Mouse (Mus musculus) spleen, adult 2 months (tissue): ENCODE data around the gene Fcho1. TPM values are rescaled to one million over a fixed set of nuclear protein-coding genes. Genes with fewer than 3 reads are reported as not detected.
"Not testable (repeated sequence)": the region's sequence is repeated elsewhere in the genome, so short reads cannot be mapped to it uniquely, and the experiment has no call there.

Source experiments
- DNase-seq, 2 experiments: peaks; one replicate each; pipeline versions ENCODE4 v3.0.0 to v3.0.0-alpha.2; 2012 to 2021; ENCODE audit warnings: low spot score in 2 of 2, low read depth in 1 of 2
- H3K27ac ChIP-seq: fragments of 200-500 bp; 2 replicates; pipeline ENCODE4 v1.5.1; 2012; ENCODE audit warnings: low read length, inconsistent platforms; ENCODE audit not compliant: insufficient read depth
- H3K27me3 ChIP-seq: fragments of 200-500 bp; 2 replicates; pipeline ENCODE4 v1.6.1; 2012; ENCODE audit warnings: mild to moderate bottlenecking, moderate library complexity, low read length, inconsistent platforms; ENCODE audit not compliant: control insufficient read depth, insufficient read depth
- H3K36me3 ChIP-seq: fragments of 200-500 bp; 2 replicates; pipeline ENCODE4 v1.6.1; 2012; ENCODE audit warnings: mild to moderate bottlenecking, low read length, inconsistent platforms; ENCODE audit not compliant: control insufficient read depth, insufficient read depth
- H3K4me1 ChIP-seq: fragments of 200-500 bp; 2 replicates; pipeline ENCODE4 v1.6.1; 2011; ENCODE audit warnings: inconsistent platforms; ENCODE audit not compliant: control insufficient read depth, insufficient read depth, insufficient read length
- H3K4me3 ChIP-seq: fragments of 200-500 bp; 2 replicates; pipeline ENCODE4 v1.5.1; 2011; ENCODE audit warnings: mild to moderate bottlenecking, inconsistent platforms; ENCODE audit not compliant: insufficient read depth, insufficient read length; ENCODE audit errors: extremely low read depth
- CTCF ChIP-seq: fragments of 200-500 bp; IDR thresholded peaks from 2 replicates; pipeline ENCODE4 v1.5.1; 2011; ENCODE audit warnings: mild to moderate bottlenecking, inconsistent platforms; ENCODE audit not compliant: insufficient read depth, insufficient read length, insufficient replicate concordance; ENCODE audit errors: extremely low read depth
- POLR2A ChIP-seq: fragments of 200-500 bp; IDR thresholded peaks from 2 replicates; pipeline ENCODE4 v1.6.1; 2011; ENCODE audit warnings: low read depth, low read length, inconsistent platforms
- WGBS: fragments of 180-500 bp; shearing (Covaris S2); methylation state at CpG from one replicate; pipeline ENCODE4 v1.1.7; 2018; 5-methylcytosine and 5-hydroxymethylcytosine counted together
- polyA plus RNA-seq: library from polyadenylated mRNA; depleted of rRNA; stranded (reverse); fragments of >200 nt; gene quantifications from 2 replicates; pipeline ENCODE4 v1.2.3, GENCODE M21; 2012

Gene Fcho1
- polyA plus RNA-seq, 1 experiment, result 247 TPM

DNA sequence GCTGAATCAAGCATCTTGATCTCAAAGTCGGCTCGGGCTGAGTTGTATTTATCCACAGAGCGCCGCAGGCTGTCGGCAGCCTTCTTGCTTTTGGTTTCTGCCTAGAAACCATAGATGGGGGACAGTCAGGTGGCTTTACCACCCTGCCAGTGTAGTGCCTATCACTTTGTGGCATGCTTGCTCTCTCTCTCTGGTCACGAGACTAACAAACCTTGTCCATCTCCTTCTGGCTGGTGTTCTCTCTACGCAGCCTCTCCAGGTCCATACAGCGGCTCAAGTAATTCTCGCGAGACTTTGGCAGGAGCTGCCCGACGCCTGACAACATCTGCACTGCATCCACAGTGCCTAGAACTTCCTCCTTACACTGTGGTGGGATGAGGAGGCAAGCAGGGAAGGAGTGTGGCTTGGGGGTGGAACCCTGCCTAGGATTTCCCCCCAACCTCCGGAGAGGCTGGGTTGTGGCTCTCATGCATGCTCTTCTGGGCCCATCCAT, 8.9 kb downstream of the Fcho1 start:
- H3K27me3 ChIP-seq, result no peaks in the 10 kb centered on the region
- no peak overlapping the region for H3K4me3 ChIP-seq
- no peak for DNase-seq
- WGBS, result 92% methylated on average over 13 of the region's 13 CpGs
- TF ChIP-seq POLR2A, result no peak
- TF ChIP-seq CTCF, result no peak
- H3K27ac ChIP-seq, result no peak overlapping the region
- peaks cover 54% of the 10 kb centered on the region for H3K36me3 ChIP-seq
- no peaks in the 10 kb centered on the region for H3K4me1 ChIP-seq

DNA sequence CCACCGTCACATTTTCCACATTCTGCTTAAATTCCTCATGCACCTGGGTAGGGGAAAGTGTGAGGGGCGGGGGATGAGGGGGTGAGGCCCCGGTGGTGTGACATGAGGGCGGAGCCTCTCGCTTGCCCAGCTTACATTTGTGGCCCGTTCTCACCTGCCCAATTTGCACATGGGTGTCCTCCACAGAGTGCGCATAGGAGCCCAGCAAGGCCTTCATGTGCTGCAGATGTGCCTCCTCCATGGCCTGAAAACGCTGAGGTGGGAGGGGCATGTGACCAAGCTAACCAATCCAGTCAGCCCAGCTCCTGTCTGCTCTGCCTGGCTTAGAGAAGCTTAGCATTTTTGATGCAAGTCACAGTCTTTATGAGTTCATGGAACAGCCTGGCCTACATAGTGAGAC, 10.0 kb downstream of the Fcho1 start:
- no peaks in the 10 kb centered on the region for H3K27me3 ChIP-seq
- no peak overlapping the region for H3K27ac ChIP-seq
- H3K4me1 ChIP-seq, result no peaks in the 10 kb centered on the region
- H3K36me3 ChIP-seq, result peaks cover 56% of the 10 kb centered on the region
- H3K4me3 ChIP-seq, result no peak overlapping the region
- no peak for DNase-seq
- TF ChIP-seq CTCF (no peak), POLR2A (no peak)
- WGBS, result 81% methylated on average over 8 of the region's 8 CpGs

DNA sequence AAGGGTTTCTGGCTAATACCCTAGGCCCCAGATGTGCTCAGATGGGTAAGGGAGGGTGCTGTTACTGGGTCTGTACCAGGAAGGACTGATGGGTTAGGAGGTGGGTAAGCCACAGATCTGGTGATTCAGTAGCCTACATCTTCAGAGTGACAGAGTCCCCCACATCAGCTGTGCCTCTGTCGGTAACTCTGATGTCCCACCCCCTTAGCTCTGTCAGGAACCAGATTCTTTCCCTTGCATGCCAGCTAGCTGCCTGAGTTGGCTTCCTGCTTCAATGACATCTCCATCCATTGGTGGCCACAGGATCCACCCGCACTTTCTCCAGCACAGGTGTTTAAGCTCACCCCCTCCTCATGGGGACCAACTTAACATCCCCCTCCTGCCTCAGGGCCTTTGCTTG, 13.9 kb downstream of the Fcho1 start:
- Histone ChIP-seq H3K4me1 (no peaks in the 10 kb centered on the region), H3K4me3 (no peak overlapping the region), H3K27me3 (no peaks in the 10 kb centered on the region), H3K36me3 (peaks cover 48% of the 10 kb centered on the region), H3K27ac (no peak overlapping the region)
- no peak for TF ChIP-seq POLR2A
- no peak for TF ChIP-seq CTCF
- WGBS, result 81% methylated on average over 2 of the region's 2 CpGs
- no peak for DNase-seq

DNA sequence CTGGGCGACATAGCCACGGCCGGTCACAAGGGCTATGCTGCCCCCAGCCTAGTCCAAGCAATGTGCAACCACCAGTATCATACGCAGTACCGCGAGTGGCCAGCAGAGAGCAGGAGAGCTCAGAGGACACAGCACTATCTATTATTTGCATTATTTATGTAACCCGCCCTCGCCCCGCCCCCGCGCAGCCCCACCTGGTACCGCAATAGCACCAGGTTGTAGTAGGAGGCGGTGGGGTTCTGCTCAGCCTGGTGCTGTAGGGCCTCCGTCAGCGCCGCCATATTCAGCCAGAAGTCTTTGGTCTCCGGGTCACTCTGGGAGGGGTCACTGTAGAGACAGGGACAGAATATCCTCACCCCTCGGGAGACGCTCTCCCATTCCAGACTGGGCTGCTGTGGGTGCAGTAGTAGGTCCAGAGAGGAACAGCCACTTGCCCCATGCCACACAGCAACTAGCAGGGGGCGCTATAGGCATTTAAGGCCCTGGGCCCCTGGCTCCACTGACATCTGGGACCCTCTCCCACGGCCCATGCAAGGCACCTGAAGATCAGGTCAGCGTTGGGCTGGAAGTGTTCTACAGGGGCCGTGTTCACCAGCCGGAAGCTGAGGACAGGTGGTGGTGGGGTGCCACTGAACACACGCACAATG, 15.6 kb downstream of the Fcho1 start:
- TF ChIP-seq POLR2A (no peak), CTCF (peak; percentile 82; the same call in 1 of the 2 replicates)
- no peaks in the 10 kb centered on the region for H3K4me1 ChIP-seq
- WGBS, result 67% methylated on average over 25 of the region's 25 CpGs
- no peak overlapping the region for H3K27ac ChIP-seq
- no peak overlapping the region for H3K4me3 ChIP-seq
- H3K27me3 ChIP-seq, result no peaks in the 10 kb centered on the region
- DNase-seq, result peak; percentile 48 to 67
- H3K36me3 ChIP-seq, result peaks cover 35% of the 10 kb centered on the region

DNA sequence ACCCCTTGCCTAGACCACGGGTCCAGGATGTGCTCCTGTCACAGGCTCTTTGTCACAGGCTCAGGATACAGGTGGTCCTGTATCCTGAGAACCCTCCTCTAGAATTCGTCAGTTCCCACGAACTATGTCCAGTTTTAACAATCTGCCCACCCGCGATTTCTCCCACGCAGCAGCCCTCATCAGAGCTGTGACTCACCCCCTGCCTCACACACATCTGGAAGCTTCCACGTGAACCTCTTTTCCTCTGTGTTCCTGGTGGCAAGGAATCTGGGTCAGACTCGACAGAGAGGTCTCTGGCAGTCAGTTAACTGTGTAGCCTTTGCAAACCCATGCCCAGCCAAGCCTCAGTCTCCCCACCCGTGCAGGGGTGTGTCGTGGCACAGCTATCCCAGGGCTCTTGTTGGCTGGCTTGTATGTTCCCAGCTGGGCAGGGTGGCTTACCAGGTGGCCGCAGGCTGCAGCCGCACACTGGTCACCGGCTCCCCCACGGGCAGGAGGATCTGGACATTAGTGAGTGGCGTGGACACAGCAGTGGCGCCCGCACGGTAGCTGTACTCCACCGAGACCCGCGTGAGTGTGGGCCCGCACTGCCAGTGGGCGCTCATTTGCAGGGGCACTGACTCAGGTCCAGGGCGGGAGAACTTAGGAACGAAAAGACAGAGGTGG, 16.2 kb downstream of the Fcho1 start:
- H3K36me3 ChIP-seq, result peaks cover 30% of the 10 kb centered on the region
- WGBS, result 91% methylated on average over 25 of the region's 25 CpGs
- H3K27ac ChIP-seq, result no peak overlapping the region
- H3K4me1 ChIP-seq, result no peaks in the 10 kb centered on the region
- no peaks in the 10 kb centered on the region for H3K27me3 ChIP-seq
- no peak for DNase-seq
- TF ChIP-seq POLR2A, result no peak
- TF ChIP-seq CTCF, result no peak
- H3K4me3 ChIP-seq, result no peak overlapping the region

DNA sequence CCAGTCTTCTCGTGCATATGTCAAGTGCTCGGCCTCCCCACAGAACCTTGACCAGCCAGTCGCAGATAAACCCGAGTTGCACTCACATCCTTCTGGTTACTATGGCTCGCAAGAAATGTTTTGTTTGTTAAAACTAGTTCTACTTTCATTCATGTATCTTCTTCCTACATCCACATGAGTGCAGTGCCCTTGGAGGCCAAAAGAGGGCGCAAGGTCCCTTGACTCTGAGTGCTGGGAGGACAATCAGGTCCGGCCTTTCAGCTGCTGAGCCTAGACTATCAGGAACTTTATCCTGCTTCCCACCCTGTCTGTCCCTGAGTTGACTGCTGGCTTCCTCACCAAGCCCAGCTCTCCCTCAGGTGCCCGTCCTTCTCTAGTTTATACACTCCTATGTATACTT, 17.6 kb downstream of the Fcho1 start:
- WGBS, result 60% methylated on average over 8 of the region's 8 CpGs
- Histone ChIP-seq H3K27me3 (no peaks in the 10 kb centered on the region), H3K27ac (no peak overlapping the region), H3K36me3 (peaks cover 22% of the 10 kb centered on the region), H3K4me1 (no peaks in the 10 kb centered on the region), H3K4me3 (no peak overlapping the region)
- TF ChIP-seq POLR2A, result no peak
- TF ChIP-seq CTCF, result peak; percentile 87; the same call in 1 of the 2 replicates
- peak; percentile 47 to 66 for DNase-seq

DNA sequence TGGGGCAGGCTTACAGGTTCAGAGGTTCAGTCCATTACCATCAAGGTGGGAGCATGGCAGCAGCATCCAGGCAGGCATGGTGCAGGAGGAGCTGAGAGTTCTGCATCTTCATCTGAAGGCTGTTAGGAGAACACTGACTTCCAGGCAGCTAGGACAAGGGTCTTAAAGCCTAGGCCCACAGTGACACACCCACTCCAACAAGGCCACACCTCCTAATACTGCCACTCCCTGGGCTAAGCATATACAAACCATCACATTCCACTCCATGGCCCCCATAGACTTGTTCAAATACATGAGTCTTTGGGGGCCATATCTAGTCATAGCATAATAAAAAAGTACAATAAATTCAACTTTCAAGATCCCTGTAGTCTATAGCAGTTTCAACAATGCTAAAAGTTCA, 22.1 kb downstream of the Fcho1 start:
- H3K27me3 ChIP-seq, DNase-seq, H3K27ac ChIP-seq, H3K4me3 ChIP-seq, H3K36me3 ChIP-seq, H3K4me1 ChIP-seq: not testable (repeated sequence)
